Mouse (Mus musculus): ENCODE results near the gene Zfp868.
"Not testable (repeated sequence)": the region's sequence is repeated elsewhere in the genome, so short reads cannot be mapped to it uniquely, and the experiment has no call there.

Zfp868 gene

GRCm38 (mm10) chr8:69625095-69625789 lies at the start of gene Zfp868:
Gene Zfp868, minus strand, starts transcription at chr8:69625548.
- DNase-seq: peak; percentile 97

GRCm38 (mm10) chr8:69665051-69665450 lies 39.7 kb upstream of the Zfp868 start:
- DNase-seq: peak; percentile 21

GRCm38 (mm10) chr8:69661294-69661693 lies 35.9 kb upstream of the Zfp868 start:
- no peak for DNase-seq

GRCm38 (mm10) chr8:69654358-69654981 lies 29.1 kb upstream of the Zfp868 start, which contains the start of gene Zfp964:
Gene Zfp964, plus strand, starts transcription at chr8:69654479.
- DNase-seq: peak; percentile 93

- no peak for DNase-seq
These were observed 28.5 kb upstream of the Zfp868 start for GRCm38 (mm10) chr8:69653808-69654357.

GRCm38 (mm10) chr8:69618078-69618477 lies 7.3 kb downstream of the Zfp868 start:
- no peak for DNase-seq

GRCm38 (mm10) chr8:69614687-69615086 lies 10.7 kb downstream of the Zfp868 start:
- no peak for DNase-seq

- DNase-seq: not testable (repeated sequence)
These were observed 27.8 kb downstream of the Zfp868 start for GRCm38 (mm10) chr8:69597598-69597997.

- peak; percentile 21 for DNase-seq
These were observed 40.6 kb downstream of the Zfp868 start for GRCm38 (mm10) chr8:69584611-69585202.

GRCm38 (mm10) chr8:69584201-69584600 lies 41.1 kb downstream of the Zfp868 start:
- not testable (repeated sequence) for DNase-seq
